Mouse (Mus musculus): Measurements from ENCODE around the gene Hnrnpa1.

Gene Hnrnpa1

DNA sequence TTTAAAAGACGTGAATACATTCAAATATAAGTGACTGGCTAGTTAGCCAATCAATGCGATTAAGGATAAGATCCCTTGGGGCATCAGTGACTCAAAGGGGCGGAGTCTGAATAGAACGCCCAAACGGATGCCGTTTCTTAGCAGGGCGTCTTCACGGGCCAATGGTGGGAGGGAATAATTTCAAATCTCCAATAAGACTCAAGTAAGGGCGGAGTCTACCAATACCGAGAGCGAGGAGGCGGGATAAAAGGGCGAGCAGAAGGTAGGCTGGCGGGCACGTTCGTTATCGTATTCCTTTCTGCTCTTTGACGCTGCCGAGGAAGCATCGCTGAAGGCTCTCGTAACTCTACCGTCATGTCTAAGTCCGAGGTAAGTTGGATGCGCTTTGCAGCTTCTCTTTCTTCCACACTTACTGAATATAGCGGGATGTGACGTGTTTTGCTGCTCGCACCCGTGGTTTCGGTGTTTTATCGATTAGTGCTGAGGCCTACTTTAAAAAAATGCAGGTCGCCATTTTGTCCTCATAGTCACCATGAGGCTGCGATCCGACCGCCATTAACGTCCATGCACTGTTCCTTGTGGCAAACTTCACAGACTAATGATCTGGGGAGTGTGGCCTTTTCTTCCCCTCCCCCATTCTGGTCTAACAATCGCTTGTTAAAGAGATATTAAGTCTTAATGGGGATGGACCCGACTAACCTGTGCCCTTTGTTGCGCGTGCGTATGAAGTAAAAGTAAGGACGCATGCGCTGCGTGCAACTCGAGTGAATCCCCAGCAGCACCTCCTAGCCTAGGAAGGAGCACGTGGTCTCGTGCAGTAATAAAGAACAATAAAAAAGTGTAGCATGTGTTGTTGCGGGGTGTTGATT is at the start of gene Hnrnpa1:
TSS of gene Hnrnpa1 (plus strand) at position 273 of the 869 bp plus-strand sequence.
- peak; percentile 96 to 99 for DNase-seq

DNA sequence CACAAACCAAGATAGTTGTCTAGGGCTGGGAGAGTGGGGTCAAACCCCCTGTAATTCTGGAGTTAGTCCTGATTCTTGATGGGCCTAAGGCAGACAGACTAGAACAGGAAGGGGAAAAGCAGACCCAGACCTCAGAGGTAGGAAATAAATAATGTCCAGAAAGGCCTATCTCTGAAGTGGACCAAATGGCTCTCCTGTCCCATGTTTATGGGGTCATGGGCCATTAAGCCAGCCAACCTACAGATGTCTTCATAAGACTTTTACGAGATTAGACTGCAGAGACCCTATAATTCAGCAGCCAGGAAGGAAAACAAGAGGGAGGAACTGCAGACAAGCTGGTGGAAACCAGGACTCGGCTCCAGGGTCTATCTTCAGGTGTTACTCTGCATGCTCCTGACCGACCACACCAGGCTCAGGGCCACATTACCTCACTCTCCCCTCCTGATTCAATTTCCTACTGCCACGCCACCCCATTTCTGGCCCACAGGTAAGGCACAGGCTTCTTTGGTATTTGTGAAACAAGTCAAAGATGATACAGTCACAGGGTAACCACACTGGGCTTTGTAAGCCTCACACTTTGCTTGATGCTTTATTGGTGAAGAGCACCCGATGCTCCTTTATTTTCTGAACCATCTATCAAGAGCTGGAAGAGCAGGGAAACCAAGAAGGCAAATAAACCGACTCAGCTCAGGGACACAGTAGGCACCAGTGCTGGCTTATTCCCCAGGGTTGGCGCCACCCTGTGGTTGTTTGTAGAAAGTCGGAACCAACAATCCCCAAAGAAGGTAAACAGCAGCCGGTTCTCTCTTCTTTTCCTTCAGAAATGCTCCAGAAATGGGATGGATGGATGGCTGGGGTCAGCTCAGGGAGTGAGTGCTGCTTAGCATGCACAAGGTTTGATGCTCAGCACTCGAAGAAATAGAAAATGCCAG is 49.4 kb upstream of the Hnrnpa1 start:
- DNase-seq = peak in 1 of 2 experiments; percentile 46

DNA sequence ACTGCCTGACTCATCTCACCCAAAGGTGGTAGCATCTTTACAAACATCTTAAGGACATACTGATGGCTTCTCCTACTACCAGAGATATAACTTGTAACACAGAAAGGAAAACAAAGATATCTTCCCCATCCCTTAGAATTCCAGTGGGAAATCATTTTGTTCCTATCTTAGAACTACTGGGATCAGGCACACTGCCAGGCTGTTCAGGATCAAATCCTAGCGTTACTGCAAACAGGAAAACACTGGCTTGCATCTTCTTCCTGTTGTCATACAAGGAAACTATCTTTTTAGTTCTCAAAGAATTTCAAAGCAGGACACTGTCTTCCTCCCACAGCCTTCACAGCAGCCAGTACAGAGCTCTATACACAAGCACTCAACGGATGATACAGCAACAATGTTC is 46.6 kb upstream of the Hnrnpa1 start:
- DNase-seq = peak; percentile 63 to 65

- DNase-seq = no peak
These were observed 43.4 kb upstream of the Hnrnpa1 start for GRCm38 (mm10) chr15:103196835-103197234.

- no peak for DNase-seq
These were observed 42.4 kb upstream of the Hnrnpa1 start for GRCm38 (mm10) chr15:103197785-103198184.

GRCm38 (mm10) chr15:103202088-103202793 is 38.0 kb upstream of the Hnrnpa1 start:
- peak; percentile 39 to 46 for DNase-seq

DNA sequence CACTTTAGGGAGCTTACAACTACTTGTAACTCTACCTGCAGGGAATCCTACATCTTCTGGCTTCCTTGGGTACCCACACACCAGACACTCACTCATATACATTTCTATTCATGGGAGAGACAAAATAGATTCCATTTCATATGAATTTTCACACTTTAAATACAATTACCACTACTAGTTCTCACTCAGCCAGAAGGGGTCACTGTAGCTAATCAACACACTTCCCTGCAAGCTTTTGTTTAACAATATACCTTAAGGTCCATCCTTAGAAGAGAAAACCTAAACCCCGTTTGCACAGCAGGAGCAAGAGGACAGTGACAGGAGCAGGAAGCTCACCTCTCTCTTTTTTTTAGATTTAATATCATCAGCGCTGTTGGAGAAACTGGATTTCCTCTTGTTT is 35.1 kb upstream of the Hnrnpa1 start:
- DNase-seq = no peak

- no peak for DNase-seq
These were observed 26.1 kb upstream of the Hnrnpa1 start for GRCm38 (mm10) chr15:103214149-103214548.

DNA sequence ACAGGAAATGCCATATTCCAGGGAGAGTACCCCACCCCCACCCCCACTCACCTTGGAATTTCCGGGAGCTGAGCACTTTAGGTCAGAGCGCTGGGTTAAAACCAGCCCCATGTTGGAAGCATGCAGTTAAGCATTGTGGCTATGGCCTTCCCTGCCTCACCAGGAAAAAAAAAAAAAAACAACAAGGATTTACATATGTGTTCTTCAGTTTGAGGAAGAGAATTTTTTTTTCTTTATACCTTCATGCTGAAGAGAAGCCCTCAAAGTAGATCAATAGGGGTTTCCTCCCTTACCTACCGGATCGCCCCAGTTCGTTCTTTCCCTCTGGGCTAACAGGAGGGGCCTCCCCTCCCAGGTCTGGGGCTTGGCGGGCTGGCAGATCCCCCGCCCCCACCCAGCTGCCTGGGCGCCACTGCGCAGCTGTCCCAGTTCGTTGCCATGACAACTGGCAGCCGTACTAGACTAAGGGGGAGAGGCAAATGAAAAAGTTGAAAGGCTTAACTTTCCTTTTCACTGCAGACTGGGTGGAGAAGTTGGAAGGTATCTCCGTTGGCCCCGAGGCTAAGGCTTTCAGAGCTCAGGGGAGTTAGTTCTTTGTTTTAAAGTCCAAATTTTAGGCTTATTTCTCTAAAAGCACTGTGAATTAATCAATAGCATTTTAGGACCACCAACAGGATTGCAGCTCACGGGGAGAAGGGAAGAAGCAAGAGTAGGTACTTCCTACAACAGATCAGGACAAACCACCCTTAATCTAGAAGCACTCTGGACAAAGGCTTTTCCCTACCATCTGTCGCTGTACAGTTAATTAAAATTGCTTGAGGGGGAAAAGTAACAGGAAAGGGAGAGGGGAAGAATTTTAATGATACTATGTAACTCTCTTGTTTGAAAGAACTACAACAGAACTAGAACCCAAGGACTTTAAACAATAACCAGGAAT is 25.0 kb upstream of the Hnrnpa1 start:
- DNase-seq = peak; percentile 82 to 87

DNA sequence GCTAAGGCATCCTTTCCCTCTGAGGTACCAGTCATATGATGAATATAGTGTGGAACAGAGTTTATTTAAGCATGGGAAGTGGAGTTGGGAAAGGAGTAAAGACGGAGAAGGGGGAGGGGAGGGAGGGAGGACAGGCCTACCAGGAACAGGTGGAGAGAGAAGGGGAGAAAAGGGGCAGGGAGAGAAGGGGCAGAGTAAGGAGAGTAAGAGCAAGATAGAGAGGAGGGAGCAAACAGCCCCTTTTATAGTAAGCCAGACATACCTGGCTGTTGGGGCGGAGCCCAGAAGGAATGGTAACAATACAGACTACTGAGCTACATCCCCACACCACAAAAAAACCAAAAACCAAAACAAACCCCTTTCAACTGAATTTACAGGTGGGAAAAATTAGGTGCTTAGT is 24.2 kb upstream of the Hnrnpa1 start:
- no peak for DNase-seq

- DNase-seq = no peak
These were observed 19.4 kb upstream of the Hnrnpa1 start for GRCm38 (mm10) chr15:103220785-103221184.

DNA sequence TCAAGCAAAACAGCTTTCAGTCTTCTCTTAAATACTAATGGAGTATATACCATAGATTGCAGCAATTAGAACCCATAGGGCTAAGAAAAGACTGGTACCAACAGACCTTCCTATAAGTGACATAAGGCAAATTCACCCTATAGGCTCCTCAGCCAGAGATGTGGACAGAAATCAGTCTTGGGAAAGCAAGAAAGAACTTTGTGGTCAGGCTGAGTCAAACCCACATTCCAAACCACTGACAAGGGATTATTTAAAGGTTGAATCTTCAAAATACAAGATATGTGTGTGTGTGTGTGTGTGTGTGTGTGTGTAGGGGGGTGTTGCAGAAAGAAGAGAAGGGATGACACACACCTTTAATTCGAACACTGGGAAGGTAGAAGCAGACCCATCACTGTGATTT is 18.8 kb upstream of the Hnrnpa1 start:
- DNase-seq = no peak

DNA sequence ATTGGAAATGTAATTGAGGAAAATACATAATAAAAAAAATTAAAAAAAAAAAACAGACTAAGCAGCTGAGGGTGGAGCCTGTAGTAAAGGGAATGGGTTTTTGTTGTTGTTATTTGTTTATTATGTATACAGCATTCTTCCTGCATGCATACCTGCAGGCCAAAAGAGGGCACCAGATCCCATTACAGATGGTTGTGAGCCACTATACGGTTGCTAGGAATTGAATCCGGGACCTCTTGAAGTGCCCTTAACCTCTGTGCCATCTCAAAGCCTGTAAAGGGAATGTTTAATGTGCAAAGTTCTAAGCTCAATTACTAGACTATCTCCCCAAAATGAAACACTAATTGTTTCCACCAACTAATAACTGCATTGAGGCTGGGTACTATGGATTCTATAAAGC is 16.1 kb upstream of the Hnrnpa1 start:
- DNase-seq = no peak

GRCm38 (mm10) chr15:103227022-103227421 is 13.2 kb upstream of the Hnrnpa1 start:
- no peak for DNase-seq

DNA sequence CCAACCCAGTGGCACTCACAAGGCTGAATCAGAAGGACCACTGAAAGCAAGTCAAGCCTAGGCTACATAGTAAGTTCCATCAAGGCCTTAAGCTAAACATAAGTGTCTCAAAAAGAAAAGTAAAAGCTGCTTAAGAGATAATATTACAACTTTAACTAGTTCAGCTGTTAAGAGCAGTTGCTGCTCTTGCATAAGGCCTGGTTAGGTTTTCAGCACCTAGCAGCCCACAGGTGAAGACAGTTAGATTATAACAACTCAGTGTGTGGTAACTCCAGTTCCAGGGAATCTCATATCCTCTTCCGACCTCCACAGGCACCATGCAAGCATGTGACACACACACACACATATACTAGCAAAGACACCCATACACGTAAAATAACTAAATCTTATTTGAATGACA is 12.7 kb upstream of the Hnrnpa1 start:
- DNase-seq = no peak

GRCm38 (mm10) chr15:103228904-103229303 is 11.3 kb upstream of the Hnrnpa1 start:
- no peak for DNase-seq

GRCm38 (mm10) chr15:103233119-103233518 is 7.1 kb upstream of the Hnrnpa1 start:
- no peak for DNase-seq

DNA sequence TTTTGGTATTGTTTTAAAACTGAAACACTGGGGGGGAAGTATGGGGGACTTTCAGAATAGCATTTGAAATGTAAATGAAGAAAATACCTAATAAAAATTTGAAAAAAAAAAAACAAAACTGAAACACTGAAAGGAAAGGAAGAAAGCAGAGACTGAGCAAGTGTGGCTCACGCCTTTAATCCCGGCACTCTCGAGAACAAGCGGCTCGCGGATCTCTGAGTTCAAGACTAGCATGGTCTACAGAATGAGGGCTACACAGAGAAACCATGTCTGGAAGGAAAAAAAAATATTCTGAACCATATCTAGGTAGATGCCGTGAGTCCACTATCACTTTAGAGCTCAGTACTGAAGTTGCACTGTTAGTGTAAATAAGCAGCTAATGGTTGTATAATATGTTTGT is 2.9 kb upstream of the Hnrnpa1 start:
- DNase-seq = no peak

DNA sequence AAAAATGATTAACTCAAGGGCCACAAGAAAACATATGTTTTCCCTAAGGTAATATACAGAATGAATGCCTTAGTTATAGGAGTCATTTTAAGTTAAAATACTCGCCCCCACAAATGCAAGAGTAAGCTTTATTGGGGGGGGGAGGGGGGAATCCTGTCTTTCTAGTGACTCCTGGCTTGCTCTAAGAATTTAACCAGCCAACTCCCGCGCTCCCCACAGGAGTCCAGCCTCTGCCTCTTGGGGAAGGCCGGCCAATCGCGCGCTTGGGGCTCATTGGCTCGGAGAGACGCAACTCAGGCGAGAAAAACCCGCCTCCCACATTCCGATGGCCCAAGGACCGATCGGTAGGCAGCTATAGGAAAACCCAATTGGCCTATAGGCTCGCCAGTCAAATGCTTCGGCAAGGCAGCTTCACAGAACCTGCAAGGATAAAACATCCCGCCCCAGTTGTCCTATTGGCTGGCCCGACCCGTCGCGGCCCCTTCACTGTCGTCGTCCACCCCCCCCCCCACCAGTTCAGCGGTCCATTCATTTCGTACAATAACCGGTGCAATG is 1.0 kb upstream of the Hnrnpa1 start:
- peak; percentile 93 to 95 for DNase-seq

GRCm38 (mm10) chr15:103239685-103240159 is 510 bp upstream of the Hnrnpa1 start, which contains the start of gene Cbx5:
Gene Cbx5, minus strand, starts transcription at chr15:103239816.
- peak; percentile 98 to 99 for DNase-seq
